In genomic region chr1:70851633-70852390, GRCm38 (mm10) we compare ENCODE assay signal across 13 mouse cellular contexts.
DNase-seq lines count a peak whose midpoint lies in the region; ATAC-seq and TF ChIP-seq lines count a peak whose summit lies in the region.
"Had no signal": no experiment of that assay in that cellular context is flagged by ENCODE, and none has a peak within 500 bp of the region (broad histone marks: within the 10 kb centered on the region; RNA-seq: fewer than 3 reads in every experiment).

No protein-coding gene starts in this region.

- 51% methylated on average over 12 of the region's 12 CpGs for WGBS in forebrain, postnatal 0 days
- 51% methylated on average over 12 of the region's 12 CpGs for whole genome bisulfite sequencing in midbrain, embryonic 14.5 days

- DNase-seq in frontal cortex, postnatal 36 days (ENCODE audit: low spot score in 2 of 2): peak; percentile 22 to 23
- no peak for DNase-seq in frontal cortex, postnatal 10 days (ENCODE audit: low spot score in 2 of 2)
- peak; percentile 69 for DNase-seq in brain, adult 2 months (ENCODE audit: low read depth, low spot score)
- peak; percentile 18 for DNase-seq in forebrain, postnatal 0 days
- DNase-seq in midbrain, embryonic 14.5 days: peak; percentile 27
- DNase-seq in ovary, postnatal 36 days (ENCODE audit: low spot score): no peak
- DNase-seq in spleen, postnatal 36 days (ENCODE audit: low spot score in 2 of 2): no peak
- DNase-seq: gastrocnemius, adult 2 months had no signal

- no peak; the same call in 1 of the 2 replicates for ATAC-seq in forebrain, postnatal 0 days
- ATAC-seq in midbrain, embryonic 14.5 days (ENCODE audit: low FRiP score, low TSS enrichment): peak; percentile 24; the same call in 1 of the 2 replicates
- no peak for ATAC-seq in erythroid progenitor cell, adult 5-6 weeks (replicated peaks; ENCODE audit: low FRiP score, poor library complexity, severe bottlenecking)
- ATAC-seq: intestine, postnatal 0 days had no signal

- no peak overlapping the region for H3K4me3 ChIP-seq in forebrain, postnatal 0 days (ENCODE audit: low read depth, low read length)
- no peak overlapping the region for H3K4me3 ChIP-seq in midbrain, embryonic 14.5 days (replicated peaks; ENCODE audit: low read depth, low read length)
- H3K4me3 ChIP-seq: gastrocnemius, adult 2 months; heart, embryonic 15.5 days; liver, embryonic 15.5 days had no signal

- no peaks in the 10 kb centered on the region for H3K9me3 ChIP-seq in forebrain, postnatal 0 days (ENCODE audit: low read length)
- H3K9me3 ChIP-seq in midbrain, embryonic 14.5 days (ENCODE audit: control insufficient read depth, low read length): no peaks in the 10 kb centered on the region
- H3K9me3 ChIP-seq: heart, embryonic 15.5 days; liver, embryonic 15.5 days had no signal

- H3K36me3 ChIP-seq in forebrain, postnatal 0 days (ENCODE audit: insufficient read depth): no peaks in the 10 kb centered on the region
- H3K36me3 ChIP-seq in midbrain, embryonic 14.5 days (ENCODE audit: control insufficient read depth, insufficient read depth, low read length): no peaks in the 10 kb centered on the region
- H3K36me3 ChIP-seq: heart, embryonic 15.5 days; liver, embryonic 15.5 days had no signal

- no peak overlapping the region for H3K4me2 ChIP-seq in forebrain, postnatal 0 days (ENCODE audit: low read depth)
- H3K4me2 ChIP-seq in midbrain, embryonic 14.5 days (ENCODE audit: low read length): no peak overlapping the region
- H3K4me2 ChIP-seq: heart, embryonic 15.5 days; liver, embryonic 15.5 days had no signal

- H3K27me3 ChIP-seq in forebrain, postnatal 0 days (ENCODE audit: insufficient read depth, low read length): no peaks in the 10 kb centered on the region
- H3K27me3 ChIP-seq in midbrain, embryonic 14.5 days (ENCODE audit: control insufficient read depth, insufficient read depth, low read length): no peaks in the 10 kb centered on the region
- H3K27me3 ChIP-seq: CH12.LX; heart, embryonic 15.5 days; liver, embryonic 15.5 days had no signal

- no peaks in the 10 kb centered on the region for H3K4me1 ChIP-seq in forebrain, postnatal 0 days (ENCODE audit: insufficient read depth)
- H3K4me1 ChIP-seq in midbrain, embryonic 14.5 days (ENCODE audit: control insufficient read depth, insufficient read depth, low read length): 0 out of 2 replicates have a peak, but pooled peaks cover 3% of the 10 kb centered on the region
- H3K4me1 ChIP-seq: liver, embryonic 15.5 days had no signal

- H3K27ac ChIP-seq in forebrain, postnatal 0 days (ENCODE audit: low read depth, low read length): no peak overlapping the region
- H3K27ac ChIP-seq in midbrain, embryonic 14.5 days (replicated peaks; ENCODE audit: low read depth, low read length): no peak overlapping the region
- H3K27ac ChIP-seq: gastrocnemius, adult 2 months; heart, embryonic 15.5 days; liver, embryonic 15.5 days had no signal

- no peak overlapping the region for H3K9ac ChIP-seq in forebrain, postnatal 0 days
- H3K9ac ChIP-seq in midbrain, embryonic 14.5 days (replicated peaks; ENCODE audit: low read length): no peak overlapping the region
- H3K9ac ChIP-seq: heart, embryonic 15.5 days; liver, embryonic 15.5 days had no signal

- TF ChIP-seq CTCF in forebrain, postnatal 0 days (IDR thresholded peaks at IDR 0.05; ENCODE audit: low read depth): no peak

Comparison
In these comparisons a context has a peak if more than half of its experiments do, and no peak if none do; other contexts are left out.
1. DNase-seq: peak in frontal cortex, postnatal 36 days (2 of 2), brain, adult 2 months (single experiment), forebrain, postnatal 0 days (single experiment) and midbrain, embryonic 14.5 days (single experiment); none in frontal cortex, postnatal 10 days (0 of 2), ovary, postnatal 36 days (single experiment) and spleen, postnatal 36 days (0 of 2).